Mouse (Mus musculus) adrenal gland, adult 2 months (tissue): ENCODE measurements around the gene Atg9b. TPM values are rescaled to one million over a fixed set of nuclear protein-coding genes. Genes with fewer than 3 reads are reported as not detected.

Experiments used
- DNase-seq: peaks from one replicate; pipeline ENCODE4 v3.0.0; 2021
- polyA plus RNA-seq: library from polyadenylated mRNA; depleted of rRNA; stranded (reverse); fragments of >200 nt; gene quantifications from 2 replicates; pipeline ENCODE4 v1.2.3, GENCODE M21; 2012; rRNA removed
- total RNA-seq, 2 experiments: library from RNA; stranded (reverse); gene quantifications; 2 replicates each; pipeline ENCODE4 v1.2.3; 2021

Gene Atg9b
- total and polyA plus RNA-seq, 3 experiments = 1.5 to 7.5 (median 1.7) TPM

- DNase-seq = no peak
Measured at GRCm38 (mm10) chr5:24350531-24351250, 41.3 kb downstream of the Atg9b start.

- peak; percentile 45 for DNase-seq
Measured at GRCm38 (mm10) chr5:24350073-24350472, 41.9 kb downstream of the Atg9b start.

GRCm38 (mm10) chr5:24348546-24348945 is 43.4 kb downstream of the Atg9b start:
- DNase-seq = peak; percentile 80

- peak; percentile 90 for DNase-seq
Measured at GRCm38 (mm10) chr5:24348128-24348527, 43.8 kb downstream of the Atg9b start.

GRCm38 (mm10) chr5:24347186-24347875 is 44.6 kb downstream of the Atg9b start:
- no peak for DNase-seq

GRCm38 (mm10) chr5:24346313-24346712 is 45.6 kb downstream of the Atg9b start:
- DNase-seq = no peak

GRCm38 (mm10) chr5:24344477-24345051 is 47.4 kb downstream of the Atg9b start:
- no peak for DNase-seq

- DNase-seq = no peak
Measured at GRCm38 (mm10) chr5:24343977-24344436, 47.9 kb downstream of the Atg9b start.

GRCm38 (mm10) chr5:24343379-24343778 is 48.6 kb downstream of the Atg9b start:
- DNase-seq = no peak

GRCm38 (mm10) chr5:24342966-24343365 is 49.0 kb downstream of the Atg9b start:
- DNase-seq = no peak

- no peak for DNase-seq
Measured at GRCm38 (mm10) chr5:24342205-24342963, 49.6 kb downstream of the Atg9b start.

- no peak for DNase-seq
Measured at GRCm38 (mm10) chr5:24337821-24338220, 54.1 kb downstream of the Atg9b start.

- peak; percentile 46 for DNase-seq
Measured at GRCm38 (mm10) chr5:24337366-24337765, 54.6 kb downstream of the Atg9b start.

- peak; percentile 72 for DNase-seq
Measured at GRCm38 (mm10) chr5:24335888-24336511, 55.9 kb downstream of the Atg9b start.

GRCm38 (mm10) chr5:24334749-24335148 is 57.2 kb downstream of the Atg9b start:
- no peak for DNase-seq

Other genes with a start within 250 kb of the Atg9b start
- gene Nupl2, start 227.2 kb downstream of the Atg9b start, total RNA-seq = 1 to 10 TPM; 6.3 to 9.3 TPM
- 7.7 and 7.9 TPM in 2 replicates for gene Nupl2, start 227.2 kb downstream of the Atg9b start, polyA plus RNA-seq
- 10 to 100 TPM; 12.3 to 26.4 TPM for gene Kcnh2, start 40.5 kb downstream of the Atg9b start, total RNA-seq
- 75.2 and 99.5 TPM in 2 replicates for gene Kcnh2, start 40.5 kb downstream of the Atg9b start, polyA plus RNA-seq
- 10 to 100 TPM in 1 of 2 experiments, 1 to 10 TPM in 1; 8.5 to 13.6 TPM for gene Nos3, start 27.3 kb downstream of the Atg9b start, total RNA-seq
- 22.1 and 33.1 TPM in 2 replicates for gene Nos3, start 27.3 kb downstream of the Atg9b start, polyA plus RNA-seq
- 10 to 100 TPM; 63.6 to 69.8 TPM for gene Abcb8, start 1.5 kb upstream of the Atg9b start, total RNA-seq
- gene Abcb8, start 1.5 kb upstream of the Atg9b start, polyA plus RNA-seq = 165 and 174 TPM in 2 replicates
- under 1 TPM in 1 of 2 experiments, not detected in 1; 0.48 TPM for gene Asic3, start 21.2 kb upstream of the Atg9b start, total RNA-seq
- 0.74 and 1.2 TPM in 2 replicates for gene Asic3, start 21.2 kb upstream of the Atg9b start, polyA plus RNA-seq
- 10 to 100 TPM; 40.7 to 47.9 TPM for gene Cdk5, start 31.4 kb upstream of the Atg9b start, total RNA-seq
- gene Cdk5, start 31.4 kb upstream of the Atg9b start, polyA plus RNA-seq = 60.2 and 63.3 TPM in 2 replicates
- gene Slc4a2, start 31.7 kb upstream of the Atg9b start, total RNA-seq = 10 to 100 TPM; 58.4 to 63.2 TPM
- gene Slc4a2, start 31.7 kb upstream of the Atg9b start, polyA plus RNA-seq = 65.9 and 74.0 TPM in 2 replicates
- gene Fastk, start 53.1 kb upstream of the Atg9b start, total RNA-seq = 100 to 1,000 TPM in 1 of 2 experiments, 10 to 100 TPM in 1; 93.4 to 108 TPM
- gene Fastk, start 53.1 kb upstream of the Atg9b start, polyA plus RNA-seq = 335 and 350 TPM in 2 replicates
- gene Tmub1, start 55.7 kb upstream of the Atg9b start, total RNA-seq = 10 to 100 TPM; 16.7 to 20.5 TPM
- 86.7 and 94.5 TPM in 2 replicates for gene Tmub1, start 55.7 kb upstream of the Atg9b start, polyA plus RNA-seq
- 10 to 100 TPM; 78.8 to 89.8 TPM for gene Agap3, start 60.0 kb upstream of the Atg9b start, total RNA-seq
- 96.5 and 106 TPM in 2 replicates for gene Agap3, start 60.0 kb upstream of the Atg9b start, polyA plus RNA-seq
- gene Gbx1, start 135.1 kb upstream of the Atg9b start, total RNA-seq = not detected
- gene Gbx1, start 135.1 kb upstream of the Atg9b start, polyA plus RNA-seq = not detected in 2 replicates
- not detected for gene Asb10, start 148.8 kb upstream of the Atg9b start, total RNA-seq
- gene Asb10, start 148.8 kb upstream of the Atg9b start, polyA plus RNA-seq = 0.30 and 0.76 TPM in 2 replicates
- not detected for gene 4931409K22Rik, start 164.7 kb upstream of the Atg9b start, total RNA-seq
- not detected in 2 replicates for gene 4931409K22Rik, start 164.7 kb upstream of the Atg9b start, polyA plus RNA-seq
- 10 to 100 TPM; 72.0 TPM for gene Abcf2, start 185.3 kb upstream of the Atg9b start, total RNA-seq
- gene Abcf2, start 185.3 kb upstream of the Atg9b start, polyA plus RNA-seq = 66.9 and 82.4 TPM in 2 replicates
- gene Chpf2, start 194.6 kb upstream of the Atg9b start, total RNA-seq = 10 to 100 TPM; 37.9 to 49.7 TPM
- 60.0 and 76.6 TPM in 2 replicates for gene Chpf2, start 194.6 kb upstream of the Atg9b start, polyA plus RNA-seq
- gene Smarcd3, start 232.3 kb upstream of the Atg9b start, total RNA-seq = 10 to 100 TPM; 14.2 to 25.0 TPM
- 53.1 and 71.3 TPM in 2 replicates for gene Smarcd3, start 232.3 kb upstream of the Atg9b start, polyA plus RNA-seq